Mouse (Mus musculus): ENCODE data around the gene Tnfsf9. TPM values are rescaled to one million over a fixed set of nuclear protein-coding genes. Genes with fewer than 3 reads are reported as not detected.

Tnfsf9 gene
- polyA plus RNA-seq, 1 experiment from 2014 or later: 9.3 TPM

GRCm38 (mm10) chr17:57102276-57102675, 2.8 kb upstream of the Tnfsf9 start:
- Histone ChIP-seq H3K9me3 (ENCODE audit: control insufficient read depth, low read length) (no peaks in the 10 kb centered on the region), H3K36me3 (ENCODE audit: control insufficient read depth, insufficient read depth, low read length) (no peaks in the 10 kb centered on the region), H3K27me3 (ENCODE audit: control insufficient read depth, insufficient read depth, low read length) (no peaks in the 10 kb centered on the region), H3K4me3 (ENCODE audit: low read depth, low read length) (no peak overlapping the region), H3K9ac (ENCODE audit: low read length) (no peak overlapping the region), H3K4me2 (ENCODE audit: low read depth, severe bottlenecking) (no peak overlapping the region), H3K27ac (replicated peaks; ENCODE audit: low read depth, low read length) (no peak overlapping the region), H3K4me1 (ENCODE audit: control insufficient read depth, insufficient read depth, low read length) (0 out of 2 replicates have a peak, but pooled peaks cover 2% of the 10 kb centered on the region)
- WGBS: 72% methylated on average over 2 of the region's 2 CpGs
- no peak for DNase-seq (ENCODE audit: low spot score)
- no peak for ATAC-seq (ENCODE audit: insufficient number of reproducible peaks, low FRiP score, low TSS enrichment, low read depth)

- Histone ChIP-seq H3K36me3 (ENCODE audit: control insufficient read depth, insufficient read depth, low read length) (no peaks in the 10 kb centered on the region), H3K9me3 (ENCODE audit: control insufficient read depth, low read length) (no peaks in the 10 kb centered on the region), H3K27me3 (ENCODE audit: control insufficient read depth, insufficient read depth, low read length) (no peaks in the 10 kb centered on the region), H3K4me2 (ENCODE audit: low read depth, severe bottlenecking) (peak overlapping the region; percentile 90; the same call in 1 of the 2 replicates), H3K9ac (ENCODE audit: low read length) (peak overlapping the region; percentile 69), H3K27ac (replicated peaks; ENCODE audit: low read depth, low read length) (no peak overlapping the region), H3K4me3 (ENCODE audit: low read depth, low read length) (no peak overlapping the region), H3K4me1 (ENCODE audit: control insufficient read depth, insufficient read depth, low read length) (0 out of 2 replicates have a peak, but pooled peaks cover 2% of the 10 kb centered on the region)
- DNase-seq (ENCODE audit: low spot score) (no peak), ATAC-seq (ENCODE audit: insufficient number of reproducible peaks, low FRiP score, low TSS enrichment, low read depth) (no peak)
- 46% methylated on average over 4 of the region's 4 CpGs for WGBS
These were observed 629 bp upstream of the Tnfsf9 start for GRCm38 (mm10) chr17:57104496-57104895.

- no peak overlapping the region for H3K27ac ChIP-seq (replicated peaks; ENCODE audit: low read depth, low read length)
- no peaks in the 10 kb centered on the region for H3K36me3 ChIP-seq (ENCODE audit: control insufficient read depth, insufficient read depth, low read length)
- H3K4me2 ChIP-seq (ENCODE audit: low read depth, severe bottlenecking): peak overlapping the region; percentile 90
- ATAC-seq (ENCODE audit: insufficient number of reproducible peaks, low FRiP score, low TSS enrichment, low read depth): no peak
- peak overlapping the region; percentile 69; the same call in 1 of the 2 replicates for H3K9ac ChIP-seq (ENCODE audit: low read length)
- H3K4me3 ChIP-seq (ENCODE audit: low read depth, low read length): peak overlapping the region; percentile 61
- no peaks in the 10 kb centered on the region for H3K27me3 ChIP-seq (ENCODE audit: control insufficient read depth, insufficient read depth, low read length)
- 6% methylated on average over 9 of the region's 9 CpGs for WGBS
- no peak for DNase-seq (ENCODE audit: low spot score)
- 0 out of 2 replicates have a peak, but pooled peaks cover 2% of the 10 kb centered on the region for H3K4me1 ChIP-seq (ENCODE audit: control insufficient read depth, insufficient read depth, low read length)
- no peaks in the 10 kb centered on the region for H3K9me3 ChIP-seq (ENCODE audit: control insufficient read depth, low read length)
These were observed 877 bp downstream of the Tnfsf9 start for GRCm38 (mm10) chr17:57106035-57106368.

- H3K4me3 ChIP-seq (ENCODE audit: low read depth, low read length): no peak overlapping the region
- 89% methylated on average over 5 of the region's 5 CpGs for WGBS
- H3K27ac ChIP-seq (replicated peaks; ENCODE audit: low read depth, low read length): no peak overlapping the region
- H3K9ac ChIP-seq (ENCODE audit: low read length): no peak overlapping the region
- H3K4me2 ChIP-seq (ENCODE audit: low read depth, severe bottlenecking): peak overlapping the region; percentile 90; the same call in 1 of the 2 replicates
- H3K9me3 ChIP-seq (ENCODE audit: control insufficient read depth, low read length): no peaks in the 10 kb centered on the region
- H3K27me3 ChIP-seq (ENCODE audit: control insufficient read depth, insufficient read depth, low read length): no peaks in the 10 kb centered on the region
- no peaks in the 10 kb centered on the region for H3K36me3 ChIP-seq (ENCODE audit: control insufficient read depth, insufficient read depth, low read length)
- H3K4me1 ChIP-seq (ENCODE audit: control insufficient read depth, insufficient read depth, low read length): 0 out of 2 replicates have a peak, but pooled peaks cover 2% of the 10 kb centered on the region
- ATAC-seq (ENCODE audit: insufficient number of reproducible peaks, low FRiP score, low TSS enrichment, low read depth) (no peak), DNase-seq (ENCODE audit: low spot score) (no peak)
These were observed 1.9 kb downstream of the Tnfsf9 start for GRCm38 (mm10) chr17:57107064-57107463.

- Histone ChIP-seq H3K36me3 (ENCODE audit: control insufficient read depth, insufficient read depth, low read length) (no peaks in the 10 kb centered on the region), H3K9me3 (ENCODE audit: control insufficient read depth, low read length) (no peaks in the 10 kb centered on the region), H3K4me1 (ENCODE audit: control insufficient read depth, insufficient read depth, low read length) (0 out of 2 replicates have a peak, but pooled peaks cover 2% of the 10 kb centered on the region), H3K4me3 (ENCODE audit: low read depth, low read length) (no peak overlapping the region), H3K9ac (ENCODE audit: low read length) (no peak overlapping the region), H3K4me2 (ENCODE audit: low read depth, severe bottlenecking) (no peak overlapping the region), H3K27ac (replicated peaks; ENCODE audit: low read depth, low read length) (no peak overlapping the region), H3K27me3 (ENCODE audit: control insufficient read depth, insufficient read depth, low read length) (no peaks in the 10 kb centered on the region)
- ATAC-seq (ENCODE audit: insufficient number of reproducible peaks, low FRiP score, low TSS enrichment, low read depth): no peak
- 75% methylated on average over 7 of the region's 7 CpGs for WGBS
- no peak for DNase-seq (ENCODE audit: low spot score)
These were observed 3.0 kb downstream of the Tnfsf9 start for GRCm38 (mm10) chr17:57108040-57108665.

- no peaks in the 10 kb centered on the region for H3K27me3 ChIP-seq (ENCODE audit: control insufficient read depth, insufficient read depth, low read length)
- ATAC-seq (ENCODE audit: insufficient number of reproducible peaks, low FRiP score, low TSS enrichment, low read depth) (no peak), DNase-seq (ENCODE audit: low spot score) (no peak)
- H3K27ac ChIP-seq (replicated peaks; ENCODE audit: low read depth, low read length): no peak overlapping the region
- 0 out of 2 replicates have a peak, but pooled peaks cover 2% of the 10 kb centered on the region for H3K4me1 ChIP-seq (ENCODE audit: control insufficient read depth, insufficient read depth, low read length)
- no peak overlapping the region for H3K4me2 ChIP-seq (ENCODE audit: low read depth, severe bottlenecking)
- WGBS: 54% methylated on average over 5 of the region's 5 CpGs
- H3K9me3 ChIP-seq (ENCODE audit: control insufficient read depth, low read length): no peaks in the 10 kb centered on the region
- H3K36me3 ChIP-seq (ENCODE audit: control insufficient read depth, insufficient read depth, low read length): no peaks in the 10 kb centered on the region
- no peak overlapping the region for H3K9ac ChIP-seq (ENCODE audit: low read length)
- no peak overlapping the region for H3K4me3 ChIP-seq (ENCODE audit: low read depth, low read length)
These were observed 3.6 kb downstream of the Tnfsf9 start for GRCm38 (mm10) chr17:57108666-57109171.

GRCm38 (mm10) chr17:57110005-57110404, 4.9 kb downstream of the Tnfsf9 start:
- Histone ChIP-seq H3K4me2 (ENCODE audit: low read depth, severe bottlenecking) (no peak overlapping the region), H3K4me3 (ENCODE audit: low read depth, low read length) (no peak overlapping the region), H3K36me3 (ENCODE audit: control insufficient read depth, insufficient read depth, low read length) (no peaks in the 10 kb centered on the region), H3K9ac (ENCODE audit: low read length) (no peak overlapping the region), H3K9me3 (ENCODE audit: control insufficient read depth, low read length) (no peaks in the 10 kb centered on the region), H3K27me3 (ENCODE audit: control insufficient read depth, insufficient read depth, low read length) (no peaks in the 10 kb centered on the region), H3K27ac (replicated peaks; ENCODE audit: low read depth, low read length) (no peak overlapping the region), H3K4me1 (ENCODE audit: control insufficient read depth, insufficient read depth, low read length) (no peaks in the 10 kb centered on the region)
- no peak for DNase-seq (ENCODE audit: low spot score)
- 82% methylated on average over 1 of the region's 1 CpGs for WGBS
- no peak for ATAC-seq (ENCODE audit: insufficient number of reproducible peaks, low FRiP score, low TSS enrichment, low read depth)

- H3K9me3 ChIP-seq (ENCODE audit: control insufficient read depth, low read length): no peaks in the 10 kb centered on the region
- no peak overlapping the region for H3K9ac ChIP-seq (ENCODE audit: low read length)
- no peaks in the 10 kb centered on the region for H3K36me3 ChIP-seq (ENCODE audit: control insufficient read depth, insufficient read depth, low read length)
- H3K4me1 ChIP-seq (ENCODE audit: control insufficient read depth, insufficient read depth, low read length): no peaks in the 10 kb centered on the region
- ATAC-seq (ENCODE audit: insufficient number of reproducible peaks, low FRiP score, low TSS enrichment, low read depth): no peak
- WGBS: 90% methylated on average over 10 of the region's 10 CpGs
- H3K27me3 ChIP-seq (ENCODE audit: control insufficient read depth, insufficient read depth, low read length): no peaks in the 10 kb centered on the region
- DNase-seq (ENCODE audit: low spot score): no peak
- no peak overlapping the region for H3K4me3 ChIP-seq (ENCODE audit: low read depth, low read length)
- H3K4me2 ChIP-seq (ENCODE audit: low read depth, severe bottlenecking): no peak overlapping the region
- H3K27ac ChIP-seq (replicated peaks; ENCODE audit: low read depth, low read length): no peak overlapping the region
These were observed 7.8 kb downstream of the Tnfsf9 start for GRCm38 (mm10) chr17:57112768-57113474.
